Mouse (Mus musculus) CD8-positive naive resting alpha-beta T cell, adult 2 months (primary cell): ENCODE measurements at regions not wholly inside any gene's neighbourhood (a gene's known extent, or its start where the extent isn't known, plus 50 kb on each side); places are given as distances from the start of the nearest gene placed in this dataset.
"Not testable (repeated sequence)": the region's sequence is repeated elsewhere in the genome, so short reads cannot be mapped to it uniquely, and the experiment has no call there.

Source experiments
- DNase-seq, 2 experiments: peaks; one replicate each; pipeline ENCODE4 v3.0.0; 2022; ENCODE audit warnings: low read depth in 2 of 2, low spot score in 2 of 2

DNA sequence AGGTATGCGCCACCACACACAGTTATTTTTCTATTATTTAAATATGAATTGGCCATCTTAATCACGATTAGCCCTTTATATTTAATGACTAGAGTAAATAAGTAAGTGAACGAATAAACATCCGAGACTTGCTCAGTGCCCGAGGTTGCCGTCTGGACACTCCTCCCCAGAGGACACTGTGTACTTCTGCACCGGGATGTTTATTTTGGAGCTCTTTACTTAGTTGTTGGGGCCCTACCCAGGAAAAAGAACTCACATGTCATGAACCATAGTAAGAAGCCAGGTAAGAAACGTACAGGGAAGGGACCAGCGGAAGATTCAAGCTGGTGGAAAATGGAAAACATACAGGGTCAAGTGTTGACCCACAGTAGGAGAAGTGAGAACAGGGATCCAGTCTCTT lies 89.0 kb downstream of the Akr1d1 start:
- DNase-seq = no peak

- DNase-seq = no peak
These were observed 91.5 kb downstream of the Akr1d1 start for GRCm38 (mm10) chr6:37621364-37622029.

DNA sequence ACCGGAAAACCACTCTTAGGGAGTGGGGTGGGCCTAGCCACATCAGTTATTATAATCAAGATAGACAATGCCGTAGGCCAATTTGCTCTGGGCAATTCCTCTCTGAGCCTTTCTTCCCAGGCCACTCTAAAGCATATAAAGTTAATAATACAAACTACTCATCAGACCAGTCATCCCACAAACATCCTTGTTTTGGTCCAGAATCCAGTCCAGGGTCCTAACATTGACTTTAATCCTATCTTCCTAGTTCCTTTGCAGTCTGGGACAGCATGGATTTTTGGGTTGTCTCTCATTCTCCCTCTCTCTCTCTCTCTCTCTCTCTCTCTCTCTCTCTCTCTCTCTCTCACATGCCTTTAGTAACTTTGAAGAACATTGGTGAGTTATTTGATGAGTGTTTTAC lies 92.3 kb downstream of the Akr1d1 start:
- no peak for DNase-seq

- no peak for DNase-seq
These were observed 97.2 kb downstream of the Akr1d1 start for GRCm38 (mm10) chr6:37627206-37627605.

DNA sequence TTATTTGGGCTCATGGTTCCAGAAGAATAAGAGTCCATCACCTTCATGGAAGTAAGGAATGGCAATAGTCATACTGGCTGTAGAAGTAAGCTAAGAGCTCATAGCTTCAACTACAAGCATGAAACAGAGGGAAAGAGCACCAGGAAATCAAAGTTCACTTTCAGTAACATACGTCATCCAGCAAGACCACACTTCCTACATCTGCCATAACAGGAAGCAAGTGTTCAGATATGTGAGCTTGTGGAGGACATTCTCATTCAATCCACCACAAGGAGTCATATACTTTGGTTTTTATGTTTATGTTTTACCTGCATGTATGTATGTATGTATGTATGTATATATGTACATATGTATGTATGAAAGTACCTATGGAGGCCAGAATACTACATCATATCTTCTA lies 104.0 kb downstream of the Akr1d1 start:
- DNase-seq = peak in 1 of 2 experiments; percentile 15

- no peak for DNase-seq
These were observed 112.1 kb downstream of the Akr1d1 start for GRCm38 (mm10) chr6:37642066-37642465.

DNA sequence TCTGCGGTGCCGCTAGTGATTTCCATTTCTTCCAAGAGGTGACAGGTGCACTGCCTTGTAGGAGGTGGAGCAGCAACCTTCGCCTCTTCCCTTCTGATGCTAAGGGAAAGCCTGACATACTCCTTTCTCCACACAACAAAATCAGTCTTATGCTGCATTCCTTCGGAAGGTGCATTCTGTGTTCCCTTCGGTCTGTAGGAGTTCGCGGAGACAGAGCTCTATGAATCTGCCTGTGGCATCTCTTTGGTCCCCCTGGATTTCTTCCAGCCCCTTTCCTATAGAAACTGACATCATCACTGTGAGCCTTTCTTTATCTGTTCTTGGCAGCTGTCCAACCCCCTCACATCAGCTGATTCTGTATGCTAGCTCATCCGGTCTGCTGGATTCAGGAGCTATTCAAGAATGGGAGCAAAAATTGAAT lies 112.7 kb downstream of the Akr1d1 start:
- no peak for DNase-seq

DNA sequence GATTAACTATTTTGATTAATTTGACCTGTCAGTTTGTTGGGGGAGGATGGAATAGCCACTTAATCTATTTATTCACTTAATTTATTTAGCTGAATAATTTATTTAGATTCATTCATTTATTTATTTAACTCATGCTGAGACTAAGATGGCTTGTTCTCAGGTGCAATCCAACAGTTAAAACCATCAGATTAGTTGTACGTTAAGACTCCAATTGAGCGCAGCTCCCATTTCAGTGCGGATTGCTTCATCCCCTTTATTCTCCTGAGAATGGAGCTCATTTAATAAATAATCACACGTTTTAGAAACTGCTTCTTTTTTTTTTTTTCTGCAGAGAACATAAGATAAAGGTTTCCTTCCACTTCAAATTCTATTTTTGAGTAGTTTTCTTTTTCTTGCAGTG lies 113.2 kb downstream of the Akr1d1 start:
- no peak for DNase-seq

DNA sequence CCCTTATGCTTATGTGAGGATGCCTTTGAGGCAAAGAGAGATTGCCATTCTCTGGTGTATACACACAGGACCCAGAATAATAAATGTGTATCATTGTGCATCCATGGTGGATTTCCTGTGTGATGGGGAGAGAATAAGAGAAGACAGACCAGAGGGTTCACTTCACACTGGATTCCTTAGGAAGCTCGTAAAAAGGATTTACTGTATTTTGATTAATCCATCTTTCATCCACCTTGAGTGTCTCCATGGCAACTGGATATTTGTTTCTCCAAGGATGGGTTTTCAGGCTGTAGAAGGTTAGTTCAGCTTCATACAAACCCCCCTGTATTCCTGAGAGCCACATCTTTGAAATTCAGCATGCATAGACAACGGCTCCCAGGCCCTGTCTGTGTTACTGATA lies 113.7 kb downstream of the Akr1d1 start:
- no peak for DNase-seq

DNA sequence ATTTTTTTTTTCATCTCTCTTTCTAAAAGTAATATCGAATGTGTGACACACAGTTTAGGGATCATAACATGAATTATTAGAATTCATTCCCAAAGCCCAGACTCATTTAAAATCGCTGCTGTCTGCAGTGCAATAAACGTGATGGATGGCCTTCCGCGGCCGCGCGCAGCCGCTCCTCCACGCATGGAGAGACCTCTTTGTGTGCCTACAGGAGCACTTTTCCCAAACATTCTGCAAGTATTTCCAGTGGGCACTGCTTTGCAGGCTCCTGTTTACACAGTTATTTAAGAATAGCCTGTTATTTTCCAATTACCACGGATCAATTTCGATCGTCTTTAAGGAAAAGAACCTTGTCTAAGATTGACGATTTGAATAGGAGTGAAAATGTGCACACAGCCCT lies 115.6 kb downstream of the Akr1d1 start:
- no peak for DNase-seq

GRCm38 (mm10) chr6:37657300-37657699 lies 127.3 kb downstream of the Akr1d1 start:
- DNase-seq = not testable (repeated sequence)

GRCm38 (mm10) chr6:37658021-37658650 lies 128.2 kb downstream of the Akr1d1 start:
- no peak for DNase-seq

DNA sequence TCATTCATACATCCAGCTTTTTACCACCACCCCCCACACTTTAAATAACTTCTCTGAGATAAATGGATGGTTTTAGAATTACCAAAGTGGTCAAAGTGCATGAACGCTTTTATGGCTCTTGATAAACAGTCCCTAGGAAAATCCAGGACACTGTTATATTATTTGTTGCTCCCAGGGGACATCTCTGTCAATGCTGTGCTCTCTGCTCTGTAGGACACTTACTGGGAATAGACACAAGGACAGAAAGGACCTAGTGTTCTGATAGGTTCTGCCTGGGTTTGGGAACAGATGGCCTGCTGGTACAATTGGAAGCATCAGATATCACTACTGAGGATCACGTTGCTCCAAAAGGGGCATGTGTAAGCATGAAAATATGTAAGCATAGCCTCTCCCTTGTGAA lies 132.8 kb downstream of the Akr1d1 start:
- DNase-seq = no peak

DNA sequence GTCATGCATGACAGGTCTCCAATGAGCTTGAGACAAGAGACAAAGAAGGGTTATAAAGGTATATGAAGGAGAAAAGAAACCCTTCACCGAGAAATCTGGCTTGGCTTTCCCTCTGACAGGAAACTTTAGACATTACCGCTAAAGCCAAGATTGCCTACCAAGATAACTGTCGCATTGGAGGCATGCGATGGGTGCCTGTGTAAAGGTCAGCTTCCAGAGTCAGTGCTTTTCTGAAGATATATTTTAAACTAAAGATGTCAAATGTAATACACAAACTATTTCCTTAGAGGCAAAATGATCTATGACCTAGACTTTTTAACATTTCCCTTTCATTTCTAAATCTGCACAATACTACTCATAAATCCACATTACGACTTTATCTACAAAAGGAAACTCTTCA lies 135.6 kb downstream of the Akr1d1 start:
- DNase-seq = no peak

GRCm38 (mm10) chr6:37669407-37669806 lies 139.4 kb downstream of the Akr1d1 start:
- no peak for DNase-seq

GRCm38 (mm10) chr6:37670701-37671100 lies 140.7 kb downstream of the Akr1d1 start:
- no peak for DNase-seq

DNA sequence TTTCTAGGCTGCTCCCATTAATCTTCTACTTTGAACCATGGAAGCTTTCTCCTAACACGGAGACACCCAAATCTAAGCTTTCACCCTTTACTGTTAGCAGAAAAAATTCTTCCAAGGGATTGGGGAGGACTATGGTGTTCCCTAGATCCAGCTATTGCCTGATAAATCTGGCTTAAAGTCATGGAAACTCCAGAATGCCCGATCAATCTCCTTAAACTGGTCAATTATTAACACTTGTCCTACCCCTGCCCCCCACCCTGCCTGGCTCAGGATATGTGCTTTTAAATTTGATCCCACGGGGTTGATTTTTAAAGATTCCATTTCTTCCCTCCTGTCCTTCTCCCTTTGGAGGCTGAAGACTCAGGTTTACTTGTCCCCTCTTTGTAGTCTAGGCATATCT lies 149.9 kb downstream of the Akr1d1 start:
- no peak for DNase-seq

DNA sequence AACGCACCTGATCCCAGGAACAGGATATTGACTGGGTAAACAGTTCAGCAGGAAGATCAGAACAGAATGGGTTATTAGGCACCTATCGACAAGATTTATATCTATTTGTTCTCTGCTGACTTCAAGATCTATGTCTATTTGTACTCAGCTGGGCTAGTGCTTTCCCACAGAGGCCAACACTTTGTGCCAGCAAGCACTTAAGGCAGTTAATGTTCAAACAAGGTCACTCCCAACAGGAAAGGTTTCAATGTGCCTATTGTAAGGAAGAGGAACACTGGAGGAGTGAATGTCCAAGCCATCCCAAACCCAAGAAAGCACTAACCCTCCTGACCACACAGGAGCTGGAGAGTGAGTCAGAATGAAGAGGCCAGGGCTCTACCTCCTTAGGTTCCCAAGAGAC lies 151.4 kb downstream of the Akr1d1 start:
- not testable (repeated sequence) for DNase-seq

DNA sequence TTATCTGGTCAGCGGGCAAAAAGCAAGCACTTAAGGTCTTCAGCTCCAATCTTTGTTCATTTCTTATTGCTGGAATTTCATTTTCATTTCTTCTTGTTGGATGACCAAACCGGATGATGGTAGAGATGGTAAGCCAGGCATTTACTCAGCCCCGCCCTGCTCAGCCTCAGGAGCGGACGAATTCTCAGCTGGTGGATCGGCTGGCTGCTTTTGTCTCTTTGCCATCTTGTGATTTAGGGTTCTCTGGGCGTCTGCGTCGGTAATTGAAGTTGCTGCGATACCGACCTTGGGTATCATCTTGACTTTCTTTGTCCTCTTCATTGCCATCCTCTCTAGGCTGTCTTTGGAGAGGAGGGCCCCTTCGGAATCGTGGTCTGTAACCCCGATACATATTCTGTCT lies 156.1 kb downstream of the Akr1d1 start:
- no peak for DNase-seq

GRCm38 (mm10) chr6:37688866-37689617 lies 159.1 kb downstream of the Akr1d1 start:
- DNase-seq = no peak

GRCm38 (mm10) chr6:37689696-37690095 lies 159.7 kb downstream of the Akr1d1 start:
- no peak for DNase-seq

DNA sequence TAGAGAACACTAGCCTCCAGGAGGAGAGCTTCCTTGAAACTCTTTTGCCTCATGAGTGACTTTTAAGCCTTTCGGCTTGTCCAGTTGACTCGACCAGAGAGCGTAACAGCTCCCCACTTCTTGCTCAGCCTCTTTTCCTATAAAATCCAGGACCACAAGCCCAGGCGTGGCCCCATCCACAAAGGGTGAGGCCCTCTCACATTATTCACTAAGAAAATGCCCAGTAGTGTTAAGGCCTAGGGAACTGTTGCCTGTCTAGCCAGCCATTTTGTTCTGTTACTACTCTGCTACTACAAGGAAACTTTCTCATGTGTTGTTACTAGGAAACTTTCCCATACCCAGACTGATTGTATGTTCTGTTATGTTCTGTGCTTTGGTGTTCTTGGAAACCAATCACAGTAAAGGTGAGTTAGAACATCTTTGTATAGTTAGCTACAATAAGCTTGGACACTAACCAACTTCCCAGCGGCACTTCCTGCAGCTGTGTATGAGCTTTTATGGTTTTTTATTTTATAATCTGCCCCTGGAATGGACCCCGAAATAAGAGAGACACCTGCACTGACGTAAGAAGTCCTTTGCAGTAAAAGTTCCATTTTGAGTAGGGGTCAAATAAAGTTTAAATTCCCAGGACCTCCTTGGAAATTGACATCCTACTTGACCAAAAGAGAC lies 162.1 kb downstream of the Akr1d1 start:
- DNase-seq = no peak
